Mouse (Mus musculus) skeletal muscle tissue, adult 2 months (tissue): ENCODE results near the gene Nr1h3.
"Not testable (repeated sequence)": the region's sequence is repeated elsewhere in the genome, so short reads cannot be mapped to it uniquely, and the experiment has no call there.

Experiments
- DNase-seq: peaks from one replicate; pipeline ENCODE4 v3.0.0-alpha.2; 2012; ENCODE audit warnings: low read depth, low spot score

Nr1h3 gene

GRCm38 (mm10) chr2:91202222-91202971, at the start of gene Nr1h3, which contains the start of gene Acp2:
TSS of gene Nr1h3 (minus strand) at chr2:91202834.
TSS of gene Acp2 (plus strand) at chr2:91202885.
- DNase-seq: peak; percentile 90

- no peak for DNase-seq
Observed at GRCm38 (mm10) chr2:91252001-91252400, 49.4 kb upstream of the Nr1h3 start.

- no peak for DNase-seq
Observed at GRCm38 (mm10) chr2:91248366-91248765, 45.7 kb upstream of the Nr1h3 start.

- no peak for DNase-seq
Observed at GRCm38 (mm10) chr2:91244557-91245228, 42.1 kb upstream of the Nr1h3 start.

GRCm38 (mm10) chr2:91243416-91243815, 40.8 kb upstream of the Nr1h3 start:
- no peak for DNase-seq

- no peak for DNase-seq
Observed at GRCm38 (mm10) chr2:91242547-91242946, 39.9 kb upstream of the Nr1h3 start.

- DNase-seq: not testable (repeated sequence)
Observed at GRCm38 (mm10) chr2:91237511-91238080, 35.0 kb upstream of the Nr1h3 start.

- DNase-seq: peak; percentile 95
Observed at GRCm38 (mm10) chr2:91236601-91237510, 34.2 kb upstream of the Nr1h3 start, which contains the start of gene Ddb2. TSS of gene Ddb2 (minus strand) at chr2:91236982.

- no peak for DNase-seq
Observed at GRCm38 (mm10) chr2:91229735-91230134, 27.1 kb upstream of the Nr1h3 start.

GRCm38 (mm10) chr2:91223614-91224013, 21.0 kb upstream of the Nr1h3 start:
- no peak for DNase-seq

GRCm38 (mm10) chr2:91220501-91220900, 17.9 kb upstream of the Nr1h3 start:
- DNase-seq: no peak

- no peak for DNase-seq
Observed at GRCm38 (mm10) chr2:91217032-91217431, 14.4 kb upstream of the Nr1h3 start.

GRCm38 (mm10) chr2:91213311-91213710, 10.7 kb upstream of the Nr1h3 start:
- DNase-seq: no peak

GRCm38 (mm10) chr2:91206254-91206775, 3.7 kb upstream of the Nr1h3 start:
- DNase-seq: no peak

GRCm38 (mm10) chr2:91202972-91203656, 480 bp upstream of the Nr1h3 start:
- DNase-seq: no peak

- DNase-seq: no peak
Observed at GRCm38 (mm10) chr2:91198888-91199287, 3.7 kb downstream of the Nr1h3 start.

GRCm38 (mm10) chr2:91196577-91197001, 6.0 kb downstream of the Nr1h3 start:
- DNase-seq: peak; percentile 63

- DNase-seq: peak; percentile 84
Observed at GRCm38 (mm10) chr2:91194624-91195332, 7.9 kb downstream of the Nr1h3 start.

GRCm38 (mm10) chr2:91190501-91190900, 12.1 kb downstream of the Nr1h3 start:
- no peak for DNase-seq

- no peak for DNase-seq
Observed at GRCm38 (mm10) chr2:91187431-91187830, 15.2 kb downstream of the Nr1h3 start.
